Mouse (Mus musculus): ENCODE data around the gene Btnl6.

DNA sequence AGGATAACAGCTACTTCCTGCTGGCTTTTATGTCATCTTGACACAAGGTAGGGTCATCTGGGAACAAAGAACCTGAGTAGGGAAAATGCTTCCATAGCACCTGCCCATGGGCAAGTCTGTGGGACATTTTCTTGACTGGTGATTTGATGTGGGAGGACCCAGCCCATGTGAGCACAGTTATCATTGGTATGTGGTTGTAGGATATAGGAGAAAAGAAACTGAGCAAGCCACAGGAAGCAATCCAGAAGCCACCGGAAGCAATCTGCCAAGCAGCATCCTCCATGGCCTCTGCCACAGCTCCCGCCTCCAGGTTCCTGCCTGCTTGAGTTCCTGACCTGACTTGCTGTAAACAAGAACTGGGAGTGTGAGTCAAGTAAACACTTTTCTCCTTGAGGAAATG is 46.7 kb downstream of the Btnl6 start:
- no peak for TF ChIP-seq CTCF (IDR thresholded peaks at IDR 0.05; ENCODE audit: insufficient read depth, low read depth, low read length)
- no peak for TF ChIP-seq POLR2A (IDR thresholded peaks at IDR 0.05; ENCODE audit: insufficient read depth, low read depth, low read length)

Data from olfactory bulb, adult 2 months (tissue).